Mouse (Mus musculus): ENCODE measurements around the gene Narf. TPM values are rescaled to one million over a fixed set of nuclear protein-coding genes. Genes with fewer than 3 reads are reported as not detected.

The Narf gene
- total and polyA plus RNA-seq, 2 experiments from 2014 or later = 40.0 to 217 TPM

DNA sequence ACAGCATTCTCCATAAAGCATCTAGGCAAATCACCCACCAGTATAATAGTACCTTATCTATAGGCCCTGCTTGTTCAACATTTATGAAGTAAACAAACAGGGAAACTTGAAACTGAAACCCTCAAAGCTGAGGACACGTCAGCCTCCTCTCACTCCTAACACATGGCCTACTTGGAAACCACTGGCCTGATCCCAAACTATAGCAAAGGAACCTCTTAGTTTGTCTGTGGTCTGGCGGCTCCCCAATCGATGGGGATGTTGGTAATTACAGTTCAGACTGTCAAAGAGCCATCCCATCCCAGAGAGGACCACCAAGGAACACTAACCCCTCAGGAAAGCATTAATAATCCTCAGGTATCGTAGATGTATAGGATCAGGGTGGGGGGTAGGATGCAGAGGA, 37.2 kb upstream of the Narf start:
- H3K9me3 ChIP-seq (replicated peaks; ENCODE audit: control insufficient read depth, low read length) = no peaks in the 10 kb centered on the region
- no peak overlapping the region for H3K4me3 ChIP-seq (ENCODE audit: low read depth, low read length)
- H3K27ac ChIP-seq (ENCODE audit: low read depth) = no peak overlapping the region
- WGBS = 86% methylated on average over 4 of the region's 4 CpGs
- TF ChIP-seq EP300 (IDR thresholded peaks at IDR 0.05; ENCODE audit: low read depth) (no peak), CTCF (IDR thresholded peaks at IDR 0.05; ENCODE audit: low read depth) (no peak)
- H3K27me3 ChIP-seq (ENCODE audit: control insufficient read depth, insufficient read depth, low read length) = no peaks in the 10 kb centered on the region
- H3K9ac ChIP-seq (replicated peaks; ENCODE audit: low read depth, low read length) = no peak overlapping the region
- H3K4me2 ChIP-seq (ENCODE audit: low read depth, low read length) = no peak overlapping the region
- DNase-seq (ENCODE audit: low spot score) = no peak
- no peak for ATAC-seq (ENCODE audit: insufficient read depth, low read depth)
- no peaks in the 10 kb centered on the region for H3K4me1 ChIP-seq (ENCODE audit: control insufficient read depth, insufficient read depth)
- peaks cover 5% of the 10 kb centered on the region; the same call in 1 of the 2 replicates for H3K36me3 ChIP-seq (replicated peaks; ENCODE audit: control insufficient read depth, insufficient read depth, low read length)

DNA sequence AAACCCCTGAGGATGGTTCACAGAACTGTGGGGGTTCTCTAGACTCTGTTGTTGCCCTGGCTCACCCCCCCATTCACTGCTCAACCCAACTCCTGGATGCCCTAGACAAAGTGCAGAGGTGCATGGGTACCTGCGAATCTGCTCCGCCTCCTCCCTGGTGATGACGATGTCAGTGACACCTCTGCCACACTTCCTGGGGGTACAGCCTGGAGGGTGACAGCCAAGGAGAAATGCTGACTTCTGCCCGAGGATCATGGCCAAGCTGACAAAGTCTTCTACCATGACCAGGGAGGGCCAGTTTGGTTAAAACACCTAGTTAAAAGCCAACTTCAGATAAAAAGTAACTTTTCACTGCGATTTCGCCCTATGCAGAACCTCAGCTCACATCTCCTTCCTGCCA, 36.3 kb upstream of the Narf start:
- Histone ChIP-seq H3K27me3 (ENCODE audit: control insufficient read depth, insufficient read depth, low read length) (no peaks in the 10 kb centered on the region), H3K4me1 (ENCODE audit: control insufficient read depth, insufficient read depth) (no peaks in the 10 kb centered on the region), H3K9me3 (replicated peaks; ENCODE audit: control insufficient read depth, low read length) (no peaks in the 10 kb centered on the region), H3K4me2 (ENCODE audit: low read depth, low read length) (no peak overlapping the region), H3K4me3 (ENCODE audit: low read depth, low read length) (no peak overlapping the region), H3K36me3 (replicated peaks; ENCODE audit: control insufficient read depth, insufficient read depth, low read length) (peaks cover 5% of the 10 kb centered on the region; the same call in 1 of the 2 replicates), H3K9ac (replicated peaks; ENCODE audit: low read depth, low read length) (no peak overlapping the region), H3K27ac (ENCODE audit: low read depth) (no peak overlapping the region)
- TF ChIP-seq CTCF (IDR thresholded peaks at IDR 0.05; ENCODE audit: low read depth) = no peak
- 82% methylated on average over 6 of the region's 6 CpGs for WGBS
- DNase-seq (ENCODE audit: low spot score) = no peak
- ATAC-seq (ENCODE audit: insufficient read depth, low read depth) = no peak

DNA sequence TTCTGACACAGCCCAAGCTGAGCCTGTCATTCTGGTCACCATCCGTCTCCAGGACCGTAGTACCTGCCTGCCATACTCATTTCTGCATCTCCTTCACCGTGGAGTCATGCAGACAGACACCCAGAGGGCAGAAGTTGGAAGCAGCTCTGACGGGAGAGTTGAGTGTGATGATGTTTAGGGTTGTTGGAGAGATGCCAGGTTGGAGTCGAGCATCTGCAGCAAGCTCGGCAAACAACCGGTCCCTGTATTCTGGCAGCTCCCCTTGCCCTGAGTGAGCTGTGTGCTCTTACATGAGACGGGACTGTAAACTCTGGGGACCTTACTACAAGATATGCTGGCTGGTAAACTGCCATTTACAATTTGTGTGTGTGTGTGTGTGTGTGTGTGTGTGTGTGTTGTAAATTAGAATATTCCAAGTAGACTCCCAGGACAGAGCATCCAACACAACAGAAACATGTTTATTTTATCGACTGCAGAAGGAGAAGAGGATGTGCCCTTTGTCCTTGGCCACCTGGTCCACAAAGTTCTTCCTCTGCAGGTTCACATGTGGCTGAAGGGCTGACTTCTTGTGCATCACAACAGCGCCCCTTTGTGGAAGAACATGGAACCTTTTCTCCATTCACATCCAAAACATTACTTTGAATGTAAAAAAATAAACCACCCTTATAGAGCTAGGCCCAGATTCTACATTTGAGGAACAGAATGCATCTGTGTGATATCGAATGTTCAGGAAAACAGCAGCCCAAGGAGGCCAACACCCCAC, 35.4 kb upstream of the Narf start:
- Histone ChIP-seq H3K9me3 (replicated peaks; ENCODE audit: control insufficient read depth, low read length) (no peaks in the 10 kb centered on the region), H3K4me3 (ENCODE audit: low read depth, low read length) (no peak overlapping the region), H3K4me2 (ENCODE audit: low read depth, low read length) (no peak overlapping the region), H3K4me1 (ENCODE audit: control insufficient read depth, insufficient read depth) (no peaks in the 10 kb centered on the region), H3K27me3 (ENCODE audit: control insufficient read depth, insufficient read depth, low read length) (no peaks in the 10 kb centered on the region), H3K36me3 (replicated peaks; ENCODE audit: control insufficient read depth, insufficient read depth, low read length) (no peaks in the 10 kb centered on the region), H3K9ac (replicated peaks; ENCODE audit: low read depth, low read length) (no peak overlapping the region), H3K27ac (ENCODE audit: low read depth) (no peak overlapping the region)
- ATAC-seq (ENCODE audit: insufficient read depth, low read depth) (no peak), DNase-seq (ENCODE audit: low spot score) (no peak)
- TF ChIP-seq CTCF (IDR thresholded peaks at IDR 0.05; ENCODE audit: low read depth) (peak; percentile 57), EP300 (IDR thresholded peaks at IDR 0.05; ENCODE audit: low read depth) (no peak)
- WGBS = 32% methylated on average over 11 of the region's 11 CpGs

DNA sequence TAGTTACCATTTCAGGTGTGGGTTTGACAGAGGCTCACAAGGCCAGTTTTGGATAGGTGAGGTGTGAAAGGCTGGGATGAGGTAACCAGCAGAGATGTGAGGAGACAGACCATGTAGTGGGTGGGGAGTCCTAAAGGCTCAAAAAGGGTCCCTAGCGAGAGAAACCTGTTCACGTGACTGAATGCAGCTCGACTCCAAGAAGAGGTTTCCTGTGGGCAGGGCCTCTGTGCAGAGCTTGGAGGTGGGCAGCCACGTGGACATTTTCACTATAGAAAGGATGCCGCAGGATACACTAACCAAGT, 33.2 kb upstream of the Narf start:
- DNase-seq (ENCODE audit: low spot score) (no peak), ATAC-seq (ENCODE audit: insufficient read depth, low read depth) (no peak)
- Histone ChIP-seq H3K9ac (replicated peaks; ENCODE audit: low read depth, low read length) (no peak overlapping the region), H3K36me3 (replicated peaks; ENCODE audit: control insufficient read depth, insufficient read depth, low read length) (peaks cover 6% of the 10 kb centered on the region; the same call in 1 of the 2 replicates), H3K27me3 (ENCODE audit: control insufficient read depth, insufficient read depth, low read length) (no peaks in the 10 kb centered on the region), H3K4me3 (ENCODE audit: low read depth, low read length) (peak overlapping the region; percentile 77), H3K4me2 (ENCODE audit: low read depth, low read length) (peak overlapping the region; percentile 78), H3K4me1 (ENCODE audit: control insufficient read depth, insufficient read depth) (no peaks in the 10 kb centered on the region), H3K27ac (ENCODE audit: low read depth) (no peak overlapping the region), H3K9me3 (replicated peaks; ENCODE audit: control insufficient read depth, low read length) (no peaks in the 10 kb centered on the region)
- no peak for TF ChIP-seq CTCF (IDR thresholded peaks at IDR 0.05; ENCODE audit: low read depth)
- no peak for TF ChIP-seq EP300 (IDR thresholded peaks at IDR 0.05; ENCODE audit: low read depth)
- 0% methylated on average over 5 of the region's 5 CpGs for WGBS

DNA sequence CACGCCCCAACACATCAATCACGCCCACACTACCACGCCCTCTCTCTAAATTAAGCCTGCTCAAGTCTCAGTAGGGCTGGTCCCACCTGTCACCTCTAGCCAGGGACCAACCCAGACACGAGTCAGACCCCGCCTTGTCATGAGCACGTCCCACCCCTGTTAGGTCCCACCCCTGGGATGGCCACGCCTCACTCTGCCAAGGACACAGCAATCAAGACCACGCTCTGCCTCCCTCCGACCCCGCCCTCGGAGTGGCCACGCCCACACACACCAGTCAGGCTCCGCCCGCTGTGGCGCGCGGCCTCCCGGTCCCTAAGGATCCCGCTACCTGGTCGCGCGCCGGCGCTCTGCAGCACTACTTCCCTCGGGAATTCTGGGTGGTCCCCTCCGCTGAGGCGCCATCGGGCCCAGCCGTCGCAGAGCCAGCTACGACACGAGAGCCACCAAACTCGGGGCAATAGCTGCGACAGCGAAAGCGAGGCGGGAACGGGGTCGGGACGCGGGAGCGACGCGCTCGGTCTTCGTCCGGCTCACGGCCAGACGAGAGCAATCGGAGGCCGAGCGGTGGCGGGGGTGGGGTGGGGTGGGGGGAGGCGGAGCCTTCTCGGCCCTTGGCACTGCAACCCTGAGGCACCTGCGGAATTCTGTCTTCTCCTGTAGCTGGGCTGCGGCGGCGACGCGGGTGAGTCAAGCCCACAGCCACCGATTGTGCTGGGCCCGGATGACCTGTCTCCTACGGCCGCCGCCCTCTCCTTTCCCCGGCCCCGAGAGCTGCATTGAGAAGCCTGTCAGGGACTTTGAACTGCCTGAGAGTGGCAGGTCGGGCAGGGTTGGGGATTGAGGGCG, 32.7 kb upstream of the Narf start, which contains the start of the genes Hexdc and Ogfod3:
TSS of gene Hexdc (plus strand) at position 273 of the 846 bp plus-strand sequence.
TSS of gene Ogfod3 (minus strand) at position 551 of the 846 bp plus-strand sequence.
- H3K4me1 ChIP-seq (ENCODE audit: control insufficient read depth, insufficient read depth) = no peaks in the 10 kb centered on the region
- peak; percentile 93 for DNase-seq (ENCODE audit: low spot score)
- ATAC-seq (ENCODE audit: insufficient read depth, low read depth) = peak; percentile 98

More for the DNA sequence above, 32.7 kb upstream of the Narf start, which contains the start of the genes Hexdc and Ogfod3:
- peak within 1 kb of the TSS; percentile 83 for H3K27ac ChIP-seq (ENCODE audit: low read depth)
- H3K27me3 ChIP-seq (ENCODE audit: control insufficient read depth, insufficient read depth, low read length) = no peaks in the 10 kb centered on the region
- peaks cover 9% of the 10 kb centered on the region; the same call in 1 of the 2 replicates for H3K36me3 ChIP-seq (replicated peaks; ENCODE audit: control insufficient read depth, insufficient read depth, low read length)
- peak within 1 kb of the TSS; percentile 78 for H3K4me2 ChIP-seq (ENCODE audit: low read depth, low read length)
- WGBS = under 1% methylated on average over 68 of the region's 70 CpGs
- no peaks in the 10 kb centered on the region for H3K9me3 ChIP-seq (replicated peaks; ENCODE audit: control insufficient read depth, low read length)
- no peak for TF ChIP-seq EP300 (IDR thresholded peaks at IDR 0.05; ENCODE audit: low read depth)
- TF ChIP-seq CTCF (IDR thresholded peaks at IDR 0.05; ENCODE audit: low read depth) = no peak
- H3K9ac ChIP-seq (replicated peaks; ENCODE audit: low read depth, low read length) = peak within 1 kb of the TSS; percentile 72
- H3K4me3 ChIP-seq (ENCODE audit: low read depth, low read length) = peak within 1 kb of the TSS; percentile 77
